ENCODE assay signal across 20 mouse cellular contexts in genomic region chr7:130664629-130665028, GRCm38 (mm10).
DNase-seq lines count a peak whose midpoint lies in the region; ATAC-seq and TF ChIP-seq lines count a peak whose summit lies in the region.
"Had no signal": no experiment of that assay in that cellular context is flagged by ENCODE, and none has a peak within 500 bp of the region (broad histone marks: within the 10 kb centered on the region; RNA-seq: fewer than 3 reads in every experiment).

No protein-coding gene starts in this region.

- no peak for TF ChIP-seq POLR2A in testis, adult 2 months (IDR thresholded peaks at IDR 0.05; ENCODE audit: control insufficient read depth, low read depth, low read length)

- no peaks in the 10 kb centered on the region for H3K9me3 ChIP-seq in forebrain, postnatal 0 days (ENCODE audit: low read length)
- H3K9me3 ChIP-seq in forebrain, embryonic 11.5 days (ENCODE audit: control insufficient read depth, low read length) = no peaks in the 10 kb centered on the region
- H3K9me3 ChIP-seq in stomach, postnatal 0 days (ENCODE audit: control insufficient read depth, low read length) = no peaks in the 10 kb centered on the region
- H3K9me3 ChIP-seq: liver, embryonic 13.5 days had no signal

- no peak for DNase-seq in forebrain, postnatal 0 days
- no peak for DNase-seq in forebrain, embryonic 11.5 days (ENCODE audit: low spot score)
- DNase-seq in layer of hippocampus, adult 2 months (ENCODE audit: low spot score in 2 of 2) = no peak
- DNase-seq in layer of hippocampus, postnatal 25 days (ENCODE audit: extremely low spot score in 1 of 2, low spot score in 1 of 2) = no peak
- DNase-seq in testis, postnatal 10 days (ENCODE audit: low spot score) = no peak
- DNase-seq in stomach, postnatal 0 days (ENCODE audit: low spot score) = no peak
- no peak for DNase-seq in urinary bladder, postnatal 25 days (ENCODE audit: low spot score)
- DNase-seq: adrenal gland, postnatal 25 days; cerebellum, adult 8-10 months; gastrocnemius, postnatal 14 days; heart, postnatal 14 days; kidney, adult 18-20 months; kidney, postnatal 4 days; liver, embryonic 13.5 days; lung, postnatal 36 days; thymus, adult 18-20 months had no signal

- H3K4me3 ChIP-seq in forebrain, postnatal 0 days (ENCODE audit: low read depth, low read length) = no peak overlapping the region
- no peak overlapping the region for H3K4me3 ChIP-seq in forebrain, embryonic 11.5 days (ENCODE audit: low read depth, low read length)
- no peak overlapping the region for H3K4me3 ChIP-seq in layer of hippocampus, adult 2 months
- H3K4me3 ChIP-seq in testis, adult 2 months (ENCODE audit: control insufficient read depth, low read depth, low read length) = no peak overlapping the region
- no peak overlapping the region for H3K4me3 ChIP-seq in stomach, postnatal 0 days (ENCODE audit: low read depth, low read length)
- H3K4me3 ChIP-seq: embryonic facial prominence, embryonic 12.5 days; liver, embryonic 13.5 days; neural tube, embryonic 13.5 days had no signal

- H3K9ac ChIP-seq in forebrain, postnatal 0 days = no peak overlapping the region
- H3K9ac ChIP-seq in forebrain, embryonic 11.5 days (ENCODE audit: low read length) = no peak overlapping the region
- H3K9ac ChIP-seq in stomach, postnatal 0 days (ENCODE audit: low read length) = no peak overlapping the region
- H3K9ac ChIP-seq: embryonic facial prominence, embryonic 12.5 days; hindbrain, embryonic 14.5 days; liver, embryonic 13.5 days; neural tube, embryonic 13.5 days had no signal

- H3K4me1 ChIP-seq in forebrain, postnatal 0 days (ENCODE audit: insufficient read depth) = peaks cover 7% of the 10 kb centered on the region; the same call in 1 of the 2 replicates
- peaks cover 5% of the 10 kb centered on the region; the same call in 1 of the 2 replicates for H3K4me1 ChIP-seq in forebrain, embryonic 11.5 days (replicated peaks; ENCODE audit: control insufficient read depth, insufficient read depth, low read length)
- H3K4me1 ChIP-seq in testis, adult 2 months (ENCODE audit: control insufficient read depth, insufficient read depth, low read length) = peaks cover 2% of the 10 kb centered on the region; the same call in 1 of the 2 replicates
- no peaks in the 10 kb centered on the region for H3K4me1 ChIP-seq in stomach, postnatal 0 days (replicated peaks; ENCODE audit: control insufficient read depth, insufficient read depth)

- H3K4me2 ChIP-seq in forebrain, postnatal 0 days (ENCODE audit: low read depth) = no peak overlapping the region
- H3K4me2 ChIP-seq in forebrain, embryonic 11.5 days (ENCODE audit: low read depth, low read length, severe bottlenecking) = no peak overlapping the region
- H3K4me2 ChIP-seq in stomach, postnatal 0 days (replicated peaks; ENCODE audit: low read depth) = no peak overlapping the region
- H3K4me2 ChIP-seq: embryonic facial prominence, embryonic 12.5 days; hindbrain, embryonic 14.5 days; liver, embryonic 13.5 days; neural tube, embryonic 13.5 days had no signal

- no peak for TF ChIP-seq EP300 in stomach, postnatal 0 days (optimal IDR thresholded peaks at IDR 0.05)

- peak; percentile 17; the same call in 1 of the 2 replicates for TF ChIP-seq CTCF in forebrain, postnatal 0 days (IDR thresholded peaks at IDR 0.05; ENCODE audit: low read depth)
- TF ChIP-seq CTCF in layer of hippocampus, adult 2 months (conservative IDR thresholded peaks at IDR 0.05) = peak; percentile 38
- peak; percentile 46; the same call in 1 of the 2 replicates for TF ChIP-seq CTCF in testis, adult 2 months (IDR thresholded peaks at IDR 0.05; ENCODE audit: control insufficient read depth, insufficient read depth, insufficient replicate concordance, low read depth, low read length)
- TF ChIP-seq CTCF in stomach, postnatal 0 days (IDR thresholded peaks at IDR 0.05; ENCODE audit: low read depth) = peak; percentile 47

- H3K36me3 ChIP-seq in forebrain, postnatal 0 days (ENCODE audit: insufficient read depth) = no peaks in the 10 kb centered on the region
- no peaks in the 10 kb centered on the region; the same call in 1 of the 2 replicates for H3K36me3 ChIP-seq in forebrain, embryonic 11.5 days (ENCODE audit: control insufficient read depth, insufficient read depth, low read length)
- no peaks in the 10 kb centered on the region for H3K36me3 ChIP-seq in testis, adult 2 months (ENCODE audit: control insufficient read depth, insufficient read depth, low read length)
- H3K36me3 ChIP-seq in stomach, postnatal 0 days (ENCODE audit: control insufficient read depth, insufficient read depth, low read length) = no peaks in the 10 kb centered on the region

- H3K27me3 ChIP-seq in forebrain, postnatal 0 days (ENCODE audit: insufficient read depth, low read length) = no peaks in the 10 kb centered on the region
- no peaks in the 10 kb centered on the region for H3K27me3 ChIP-seq in forebrain, embryonic 11.5 days (ENCODE audit: control insufficient read depth, insufficient read depth, low read length)
- no peaks in the 10 kb centered on the region for H3K27me3 ChIP-seq in testis, adult 2 months (ENCODE audit: control insufficient read depth, insufficient read depth, low read length)
- no peaks in the 10 kb centered on the region for H3K27me3 ChIP-seq in stomach, postnatal 0 days (ENCODE audit: control insufficient read depth, insufficient read depth, low read length)
- H3K27me3 ChIP-seq: embryonic facial prominence, embryonic 12.5 days; liver, embryonic 13.5 days; neural tube, embryonic 13.5 days had no signal

- no peak for ATAC-seq in forebrain, postnatal 0 days
- ATAC-seq in forebrain, embryonic 11.5 days (replicated peaks; ENCODE audit: low FRiP score) = no peak
- no peak for ATAC-seq in stomach, postnatal 0 days (ENCODE audit: low FRiP score, low TSS enrichment)

- WGBS in forebrain, postnatal 0 days = 93% methylated on average over 5 of the region's 5 CpGs
- 87% methylated on average over 5 of the region's 5 CpGs for WGBS in forebrain, embryonic 11.5 days
- 88% methylated on average over 5 of the region's 5 CpGs for WGBS in stomach, postnatal 0 days

- H3K27ac ChIP-seq in forebrain, postnatal 0 days (ENCODE audit: low read depth, low read length) = no peak overlapping the region
- no peak overlapping the region for H3K27ac ChIP-seq in forebrain, embryonic 11.5 days (ENCODE audit: low read depth, low read length)
- no peak overlapping the region for H3K27ac ChIP-seq in layer of hippocampus, adult 2 months
- H3K27ac ChIP-seq in testis, adult 2 months (ENCODE audit: control insufficient read depth, insufficient read depth, low read depth, low read length) = no peak overlapping the region
- H3K27ac ChIP-seq in stomach, postnatal 0 days (replicated peaks) = no peak overlapping the region
- H3K27ac ChIP-seq: embryonic facial prominence, embryonic 12.5 days; hindbrain, embryonic 14.5 days; liver, embryonic 13.5 days; neural tube, embryonic 13.5 days had no signal
